Mouse (Mus musculus): Measurements from ENCODE around the gene Arhgap35.

DNA sequence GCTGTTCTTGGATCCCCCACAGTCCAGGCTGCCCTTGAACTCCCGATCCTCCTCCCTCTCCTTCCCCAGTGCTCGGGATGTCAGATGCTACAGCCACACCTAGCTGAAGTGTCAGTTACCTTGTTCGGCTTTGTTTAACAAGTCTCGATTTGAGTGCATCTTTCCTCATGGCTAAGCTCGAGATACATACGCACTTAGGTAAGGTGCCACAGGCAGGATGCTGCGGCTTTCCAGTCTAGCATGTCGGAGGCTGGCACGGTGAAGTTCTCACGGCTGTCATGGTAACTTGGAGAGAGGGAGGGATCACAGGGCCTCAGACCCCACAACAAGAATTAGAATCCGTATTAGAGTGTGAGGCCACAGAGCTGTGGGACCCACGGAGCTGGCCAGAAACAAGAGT lies 29.5 kb upstream of the Arhgap35 start:
- no peak for TF ChIP-seq CTCF (IDR thresholded peaks at IDR 0.05; ENCODE audit: borderline replicate concordance, extremely low read depth, insufficient read depth, insufficient read length)
- no peak for TF ChIP-seq POLR2A (IDR thresholded peaks at IDR 0.05; ENCODE audit: borderline replicate concordance, extremely low read depth, insufficient read depth, insufficient read length, poor library complexity, severe bottlenecking)

Data from brain, embryonic 14.5 days (tissue).